Mouse (Mus musculus) kidney, adult 9 months (tissue): ENCODE data around the gene Tprkb.
"Not testable (repeated sequence)": the region's sequence is repeated elsewhere in the genome, so short reads cannot be mapped to it uniquely, and the experiment has no call there.

Experiments used
- DNase-seq: peaks from one replicate; pipeline ENCODE4 v3.0.0; 2022

Tprkb gene

DNA sequence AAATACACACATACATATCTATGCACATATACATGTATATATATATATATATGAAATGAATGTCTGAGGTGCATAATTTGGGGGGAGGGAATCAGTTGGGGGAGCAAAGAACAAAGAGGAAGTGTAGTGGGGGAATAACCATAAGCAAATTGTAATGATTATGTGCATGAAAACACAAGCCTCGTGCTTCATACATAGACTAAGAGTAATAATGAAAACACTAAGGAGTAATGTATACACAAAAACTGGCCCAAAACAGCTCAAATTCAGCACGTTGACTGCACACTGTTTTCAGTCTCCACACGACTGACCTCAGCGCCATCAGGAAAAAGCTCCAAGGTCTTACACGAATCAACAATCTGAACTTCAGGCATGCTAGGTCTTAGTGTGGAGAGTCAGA is 64.6 kb downstream of the Tprkb start:
- DNase-seq, result no peak

DNA sequence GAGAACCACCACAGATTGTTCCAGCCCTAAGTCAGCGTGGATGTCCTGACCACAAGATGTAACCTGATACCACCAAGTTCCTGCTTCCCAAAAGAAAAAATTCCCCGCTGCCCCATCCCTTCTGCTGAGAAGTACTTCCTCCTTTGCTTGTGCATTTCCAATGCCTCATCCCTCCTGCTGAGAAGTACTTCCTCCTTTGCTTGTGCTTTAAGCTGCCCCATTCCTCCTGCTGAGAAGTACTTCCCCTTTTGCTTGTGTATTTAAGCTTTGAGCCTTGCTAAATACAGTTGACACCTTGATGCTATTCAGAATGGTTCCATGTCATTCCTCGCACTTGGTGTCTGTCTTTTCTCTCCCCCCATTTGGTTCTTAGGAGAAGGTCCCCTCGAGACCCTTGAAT is 67.1 kb downstream of the Tprkb start:
- not testable (repeated sequence) for DNase-seq
